ENCODE assay signal across 16 mouse cellular contexts in the genomic region with DNA sequence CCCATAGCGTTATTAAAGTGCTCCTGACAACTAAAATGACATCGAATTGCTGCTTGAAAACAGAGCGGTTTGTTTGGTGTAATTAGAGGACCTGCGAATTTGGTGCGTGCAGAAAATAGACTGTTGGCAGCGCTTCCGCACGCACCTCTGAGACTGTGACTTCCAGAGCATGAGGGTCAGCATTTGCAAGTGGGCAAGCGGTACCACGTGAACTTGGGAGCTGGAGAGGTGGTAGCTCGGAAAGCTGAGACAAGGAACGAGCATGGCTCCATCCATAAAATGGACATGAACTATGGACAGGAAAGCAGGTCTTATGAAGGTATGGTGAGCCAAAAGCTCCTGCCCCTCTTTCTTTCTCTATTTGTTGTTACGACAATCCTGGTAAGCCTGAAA.
DNase-seq lines count a peak whose midpoint lies in the region; ATAC-seq lines count a peak whose summit lies in the region.
"Had no signal": no experiment of that assay in that cellular context is flagged by ENCODE, and none has a peak within 500 bp of the region (broad histone marks: within the 10 kb centered on the region; RNA-seq: fewer than 3 reads in every experiment).

No protein-coding gene starts in this region.

- H3K9me3 ChIP-seq in forebrain, embryonic 10.5 days, result no peaks in the 10 kb centered on the region
- H3K9me3 ChIP-seq in forebrain, embryonic 12.5 days, result no peaks in the 10 kb centered on the region
- H3K9me3 ChIP-seq in heart, embryonic 11.5 days (replicated peaks; ENCODE audit: control insufficient read depth, low read length), result no peaks in the 10 kb centered on the region
- no peaks in the 10 kb centered on the region for H3K9me3 ChIP-seq in heart, embryonic 15.5 days (replicated peaks)
- H3K9me3 ChIP-seq: forebrain, embryonic 15.5 days; limb, embryonic 15.5 days had no signal

- no peak for DNase-seq in forebrain, embryonic 10.5 days (ENCODE audit: extremely low spot score, low spot score)
- DNase-seq in heart, adult 9 months (ENCODE audit: low spot score in 2 of 2), result no peak
- DNase-seq in thymus, postnatal 10 days (ENCODE audit: low spot score in 2 of 2), result no peak
- DNase-seq in adrenal gland, adult 8-10 months, result no peak
- DNase-seq: cerebellum, adult 11-12 months; kidney, postnatal 4 days; lung, embryonic 14.5 days; midbrain, embryonic 14.5 days; thymus, postnatal 4 days had no signal

- peaks cover 74% of the 10 kb centered on the region for H3K4me1 ChIP-seq in forebrain, embryonic 10.5 days
- peaks cover 63% of the 10 kb centered on the region for H3K4me1 ChIP-seq in forebrain, embryonic 12.5 days
- peaks cover 29% of the 10 kb centered on the region for H3K4me1 ChIP-seq in heart, embryonic 11.5 days (ENCODE audit: control insufficient read depth, insufficient read depth, low read length)
- peaks cover 64% of the 10 kb centered on the region for H3K4me1 ChIP-seq in brown adipose tissue, adult 24 weeks (ENCODE audit: control insufficient read depth, insufficient read depth, insufficient read length, low read length)
- H3K4me1 ChIP-seq in heart, embryonic 15.5 days (replicated peaks), result peaks cover 52% of the 10 kb centered on the region

- ATAC-seq in forebrain, embryonic 12.5 days (ENCODE audit: low FRiP score), result no peak
- no peak for ATAC-seq in heart, embryonic 11.5 days (replicated peaks; ENCODE audit: insufficient number of reproducible peaks, low FRiP score, low TSS enrichment)
- ATAC-seq in heart, embryonic 15.5 days (replicated peaks; ENCODE audit: insufficient number of reproducible peaks, insufficient read depth, low FRiP score, low read depth), result no peak
- ATAC-seq: forebrain, embryonic 15.5 days had no signal

- H3K9ac ChIP-seq in forebrain, embryonic 12.5 days, result no peak overlapping the region
- H3K9ac ChIP-seq in heart, embryonic 11.5 days (ENCODE audit: low read depth, low read length), result no peak overlapping the region
- H3K9ac ChIP-seq in heart, embryonic 15.5 days, result no peak overlapping the region
- H3K9ac ChIP-seq: forebrain, embryonic 15.5 days; limb, embryonic 15.5 days; lung, embryonic 14.5 days had no signal

- H3K27me3 ChIP-seq in forebrain, embryonic 10.5 days (ENCODE audit: poor library complexity, severe bottlenecking), result peaks cover 19% of the 10 kb centered on the region
- peaks cover 17% of the 10 kb centered on the region; the same call in 1 of the 2 replicates for H3K27me3 ChIP-seq in forebrain, embryonic 12.5 days
- H3K27me3 ChIP-seq in heart, embryonic 11.5 days (ENCODE audit: control insufficient read depth, insufficient read depth, low read length), result 0 out of 2 replicates have a peak, but pooled peaks cover 2% of the 10 kb centered on the region
- no peaks in the 10 kb centered on the region for H3K27me3 ChIP-seq in heart, embryonic 15.5 days
- H3K27me3 ChIP-seq: forebrain, embryonic 15.5 days had no signal

- peak overlapping the region; percentile 66; the same call in 1 of the 2 replicates for H3K27ac ChIP-seq in forebrain, embryonic 10.5 days
- no peak overlapping the region for H3K27ac ChIP-seq in forebrain, embryonic 12.5 days
- peak overlapping the region; percentile 73 for H3K27ac ChIP-seq in heart, embryonic 11.5 days (ENCODE audit: low read depth, low read length)
- H3K27ac ChIP-seq in brown adipose tissue, adult 24 weeks (replicated peaks; ENCODE audit: low read depth, low read length), result peak overlapping the region; percentile 79
- peak overlapping the region; percentile 79 for H3K27ac ChIP-seq in heart, embryonic 15.5 days
- H3K27ac ChIP-seq: forebrain, embryonic 15.5 days; limb, embryonic 15.5 days; stomach, postnatal 0 days had no signal

- no peak overlapping the region for H3K4me2 ChIP-seq in forebrain, embryonic 12.5 days
- no peak overlapping the region for H3K4me2 ChIP-seq in heart, embryonic 11.5 days
- H3K4me2 ChIP-seq in heart, embryonic 15.5 days, result no peak overlapping the region
- H3K4me2 ChIP-seq: forebrain, embryonic 15.5 days; limb, embryonic 15.5 days; lung, embryonic 14.5 days had no signal

- no peaks in the 10 kb centered on the region for H3K36me3 ChIP-seq in forebrain, embryonic 10.5 days (replicated peaks)
- H3K36me3 ChIP-seq in forebrain, embryonic 12.5 days (replicated peaks), result no peaks in the 10 kb centered on the region
- no peaks in the 10 kb centered on the region for H3K36me3 ChIP-seq in heart, embryonic 11.5 days (ENCODE audit: control insufficient read depth, insufficient read depth, low read length)
- no peaks in the 10 kb centered on the region for H3K36me3 ChIP-seq in heart, embryonic 15.5 days
- H3K36me3 ChIP-seq: forebrain, embryonic 15.5 days; limb, embryonic 15.5 days had no signal

- H3K4me3 ChIP-seq in forebrain, embryonic 10.5 days, result no peak overlapping the region
- H3K4me3 ChIP-seq in forebrain, embryonic 12.5 days (replicated peaks), result no peak overlapping the region
- H3K4me3 ChIP-seq in heart, embryonic 11.5 days (ENCODE audit: low read depth, low read length), result no peak overlapping the region
- H3K4me3 ChIP-seq in brown adipose tissue, adult 24 weeks (ENCODE audit: insufficient read depth, low read depth, low read length), result no peak overlapping the region
- H3K4me3 ChIP-seq in heart, embryonic 15.5 days, result no peak overlapping the region
- H3K4me3 ChIP-seq: forebrain, embryonic 15.5 days; limb, embryonic 15.5 days had no signal

- WGBS in forebrain, embryonic 10.5 days, result 73% methylated on average over 13 of the region's 13 CpGs
- WGBS in forebrain, embryonic 12.5 days, result 45% methylated on average over 13 of the region's 13 CpGs
- WGBS in heart, embryonic 11.5 days (ENCODE audit: insufficient replicate concordance), result 64% methylated on average over 13 of the region's 13 CpGs
- 57% methylated on average over 13 of the region's 13 CpGs for WGBS in heart, embryonic 15.5 days
